Mouse (Mus musculus) kidney, postnatal 25 days (tissue): ENCODE data around the gene Wdr19.
A peak's percentile ranks its signal among the peaks of the same experiment; 100 is the strongest.

Experiments used
- DNase-seq, 2 experiments: peaks; one replicate each; pipeline ENCODE4 v3.0.0; 2021; ENCODE audit warnings: mixed read lengths in 2 of 2

The Wdr19 gene

DNA sequence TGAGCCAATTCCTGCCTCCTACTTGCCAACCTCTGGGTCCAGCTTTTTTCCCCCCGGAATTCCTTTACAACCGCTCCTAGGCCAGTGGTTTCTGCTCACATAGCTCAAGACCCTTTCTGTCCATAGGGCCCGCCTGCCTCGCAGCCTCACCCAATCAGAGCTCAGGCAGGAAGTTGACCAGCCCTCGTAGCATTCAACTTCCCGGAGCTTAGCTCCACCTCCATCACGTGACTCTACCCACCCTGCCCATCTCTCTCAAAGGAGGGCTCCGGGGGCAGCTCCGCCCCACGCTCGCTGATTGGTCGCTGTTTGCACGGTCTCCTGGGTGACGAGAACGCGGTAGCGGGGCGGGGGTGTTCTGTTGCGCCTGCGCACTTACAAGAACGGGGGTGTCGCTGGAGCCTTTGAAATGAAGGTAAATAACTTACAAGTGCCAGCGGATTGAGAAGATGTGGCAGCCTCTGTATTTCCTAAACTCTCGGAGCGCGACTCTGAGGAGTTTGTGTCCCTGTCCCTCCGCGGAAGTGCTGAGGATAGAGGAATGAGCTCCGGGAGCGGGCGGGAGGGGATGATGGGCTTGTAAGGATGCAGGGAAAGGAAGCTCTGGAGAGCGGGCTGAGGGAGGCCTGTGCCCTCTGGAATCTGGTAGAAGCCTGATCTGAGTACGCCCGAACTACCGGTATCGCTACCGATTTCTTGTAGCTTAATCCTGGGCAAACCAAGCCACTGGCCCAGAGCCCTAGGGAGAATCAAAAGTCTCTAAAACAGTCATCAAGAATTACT is at the start of gene Wdr19:
TSS of gene Wdr19 (plus strand) at position 351 of the 783 bp plus-strand sequence.
- peak; percentile 99 to 100 for DNase-seq

DNA sequence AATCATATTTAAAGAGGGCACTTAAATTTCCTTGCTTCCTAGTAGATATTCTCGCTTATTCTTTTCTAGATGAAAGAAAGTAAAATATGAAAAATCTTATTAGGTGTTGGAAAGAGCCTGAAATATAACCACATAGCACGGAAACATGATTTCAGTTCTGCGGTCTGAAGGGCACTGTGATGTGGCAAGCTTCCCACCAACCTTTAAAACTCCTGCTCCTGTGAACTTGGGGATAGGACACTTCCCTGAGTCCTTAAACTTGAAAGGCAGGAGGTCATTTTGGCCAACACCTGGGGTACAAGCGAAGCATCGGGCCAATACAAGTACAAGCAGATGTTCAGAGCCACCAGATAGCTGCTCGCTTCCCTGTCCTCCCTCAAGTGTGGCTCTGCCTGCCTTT is 49.8 kb upstream of the Wdr19 start:
- peak in 1 of 2 experiments; percentile 47 for DNase-seq

DNA sequence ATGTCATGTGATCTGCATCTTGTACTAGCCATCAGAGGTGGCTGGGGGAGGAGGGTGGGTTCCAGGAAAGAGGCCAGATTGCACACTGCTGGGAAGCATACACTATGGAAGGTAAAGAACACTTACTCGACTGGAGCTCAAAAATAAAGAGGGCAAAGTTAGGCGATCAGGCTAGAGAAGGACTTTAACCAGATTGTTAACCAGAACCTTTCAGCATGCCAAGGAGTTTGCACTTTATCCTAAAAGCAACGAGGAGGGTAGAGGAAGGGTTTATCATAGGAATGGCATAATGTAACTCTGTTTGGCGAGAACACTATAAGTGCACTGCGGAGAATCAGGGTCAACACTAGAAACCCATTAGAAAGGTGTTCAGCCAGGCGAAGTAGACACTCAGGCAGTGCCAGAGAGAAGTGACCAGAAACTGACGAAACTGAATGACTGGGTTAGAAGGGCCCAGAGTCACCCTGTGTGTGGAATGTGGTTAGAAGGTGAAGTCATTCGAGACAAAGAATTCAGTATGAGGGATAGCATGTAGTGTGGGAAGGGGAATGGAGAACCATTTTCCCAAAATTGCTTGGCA is 49.0 kb upstream of the Wdr19 start:
- no peak for DNase-seq

DNA sequence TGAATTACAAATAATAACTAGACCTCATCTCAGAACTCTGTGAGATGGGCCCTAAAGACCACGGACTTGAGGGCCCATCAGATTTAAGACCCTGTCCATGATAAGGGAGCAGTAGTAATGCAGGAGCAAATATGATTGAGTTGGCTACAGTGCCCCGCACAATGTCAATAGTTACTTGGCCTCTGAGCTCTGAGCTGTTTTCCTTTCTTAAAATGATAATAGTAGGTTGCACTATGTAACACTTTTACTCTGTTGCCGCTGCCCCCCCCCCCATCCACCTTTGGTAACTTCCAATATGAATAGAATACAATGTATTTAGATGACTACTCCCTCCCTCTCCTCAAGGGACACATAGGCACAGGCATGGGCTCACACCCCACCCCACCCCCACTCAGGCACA is 48.2 kb upstream of the Wdr19 start:
- DNase-seq: no peak

DNA sequence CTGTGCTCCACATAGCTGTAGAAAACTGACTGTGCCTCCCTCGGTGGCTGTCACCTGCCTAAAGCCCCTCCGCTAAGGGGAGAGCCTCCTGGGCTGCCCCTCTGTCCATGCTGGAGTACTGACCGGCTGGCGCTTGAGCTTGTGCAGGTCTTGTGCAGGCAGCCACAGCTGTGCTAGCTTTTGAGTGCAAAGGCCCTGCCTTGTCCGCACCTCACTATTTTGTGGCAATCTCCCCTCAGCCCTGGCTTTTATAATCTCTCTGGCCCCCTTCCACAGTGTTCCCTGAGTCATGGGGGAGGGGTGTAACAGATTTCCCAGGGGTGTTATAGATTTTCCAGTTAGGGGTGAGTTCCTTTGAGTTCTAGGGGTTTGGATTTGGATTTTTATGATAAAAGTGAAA is 47.7 kb upstream of the Wdr19 start:
- DNase-seq: no peak

DNA sequence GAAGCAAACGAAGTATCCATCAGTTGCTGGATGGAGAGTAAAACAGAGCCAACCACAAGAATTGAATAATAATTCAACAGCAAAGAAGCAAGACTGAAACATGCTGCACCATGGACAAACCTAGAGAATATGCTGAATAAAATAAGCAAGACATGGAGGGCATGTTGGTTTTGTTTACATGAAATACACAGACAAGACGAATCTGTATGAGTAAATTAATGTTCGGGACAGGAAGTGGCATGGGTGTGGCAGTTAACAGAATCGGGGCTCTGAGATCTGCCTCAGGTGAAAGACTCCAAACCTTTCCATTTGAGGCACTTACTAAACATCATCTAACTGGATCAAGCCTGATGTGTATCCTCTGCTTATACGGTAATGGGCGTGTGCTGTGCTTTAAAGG is 45.2 kb upstream of the Wdr19 start:
- no peak for DNase-seq

DNA sequence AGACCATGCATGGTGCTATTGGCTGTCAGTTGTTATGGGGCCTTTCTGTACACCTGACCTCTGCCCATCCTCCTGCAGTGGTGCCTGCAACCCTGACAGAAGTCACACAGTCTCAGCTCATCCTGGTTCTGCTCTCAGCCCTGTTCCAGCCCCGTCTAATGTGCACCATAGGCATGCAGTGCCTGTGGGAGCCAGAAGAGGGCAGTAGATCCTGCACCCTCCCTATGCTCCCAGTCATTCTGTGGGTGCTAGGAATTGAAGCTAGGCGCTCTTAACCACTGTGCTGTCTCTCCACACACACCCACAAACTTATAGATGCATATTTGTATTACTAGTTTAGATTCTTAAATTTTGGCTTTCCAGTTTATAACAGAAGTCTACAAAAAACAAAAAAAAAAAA is 42.6 kb upstream of the Wdr19 start:
- peak; percentile 48 to 58 for DNase-seq

DNA sequence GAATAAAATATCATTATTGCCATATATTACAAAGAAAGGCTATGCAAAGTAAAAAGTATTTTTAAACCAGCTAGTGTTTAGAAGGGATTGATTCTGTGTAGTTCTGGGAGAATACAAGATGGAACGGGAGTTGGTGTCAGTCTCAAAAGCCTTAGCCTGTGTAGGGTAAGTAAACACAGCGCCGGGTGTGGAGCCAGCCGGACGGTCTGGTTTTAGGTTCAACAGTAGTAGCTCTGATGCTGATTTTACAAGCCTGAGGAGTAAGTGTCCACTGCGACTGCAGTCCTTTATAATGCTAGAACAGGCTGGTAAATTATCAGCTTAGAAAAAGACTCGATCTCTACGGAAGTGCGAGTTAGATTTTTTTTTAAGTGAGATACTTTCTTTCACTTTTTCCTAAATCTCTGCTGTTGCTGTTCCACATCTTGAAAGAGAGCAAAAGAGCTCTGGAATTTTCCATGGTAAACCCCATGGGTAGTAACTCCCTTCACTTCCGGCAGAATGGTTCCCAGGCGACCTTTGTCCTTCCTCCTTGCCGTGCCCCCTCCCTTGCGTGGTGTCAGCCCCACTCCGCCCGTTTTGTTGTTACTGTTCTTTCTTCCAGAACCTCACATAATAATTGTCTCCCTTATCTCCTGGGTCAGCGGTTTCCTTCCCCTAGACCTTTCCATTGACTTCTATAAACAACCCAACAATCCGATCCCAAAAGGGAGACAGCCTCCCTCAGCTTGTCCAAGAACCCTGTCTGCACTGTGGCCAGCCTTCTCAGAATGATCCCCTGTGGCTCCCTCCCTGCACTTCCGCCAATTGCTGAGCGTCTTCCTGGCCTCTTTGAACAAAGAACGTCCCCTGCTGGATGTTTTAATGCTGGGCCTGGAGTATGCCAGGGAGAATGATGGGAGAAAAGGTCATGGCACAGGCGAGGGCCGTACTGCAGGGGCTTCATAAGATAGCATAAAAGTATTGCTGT is 41.8 kb upstream of the Wdr19 start:
- DNase-seq: peak; percentile 83 to 92

DNA sequence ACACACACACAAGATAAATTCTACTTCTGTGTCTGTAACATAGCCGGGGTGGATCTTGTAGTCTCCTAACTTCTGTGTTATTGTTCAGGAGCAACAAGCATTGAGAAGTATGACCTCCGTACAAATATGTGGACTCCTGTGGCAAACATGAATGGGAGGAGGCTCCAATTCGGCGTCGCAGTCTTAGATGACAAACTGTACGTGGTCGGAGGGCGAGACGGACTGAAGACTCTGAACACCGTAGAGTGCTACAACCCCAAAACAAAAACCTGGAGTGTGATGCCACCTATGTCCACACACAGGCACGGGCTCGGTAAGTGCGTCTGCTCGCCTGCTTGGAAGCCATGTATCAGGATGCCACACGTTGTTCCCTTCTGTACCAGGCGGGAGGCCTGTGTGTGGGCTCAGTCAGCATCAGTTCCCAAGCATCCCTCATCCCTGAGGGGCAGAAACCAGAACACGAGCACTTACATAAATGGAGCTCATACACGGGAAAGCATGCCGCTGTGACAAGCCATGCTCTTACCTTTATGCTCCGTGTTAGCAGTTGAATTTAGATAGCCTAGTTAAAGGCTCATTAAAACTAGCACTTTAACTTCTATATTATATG is 40.7 kb upstream of the Wdr19 start:
- no peak for DNase-seq

DNA sequence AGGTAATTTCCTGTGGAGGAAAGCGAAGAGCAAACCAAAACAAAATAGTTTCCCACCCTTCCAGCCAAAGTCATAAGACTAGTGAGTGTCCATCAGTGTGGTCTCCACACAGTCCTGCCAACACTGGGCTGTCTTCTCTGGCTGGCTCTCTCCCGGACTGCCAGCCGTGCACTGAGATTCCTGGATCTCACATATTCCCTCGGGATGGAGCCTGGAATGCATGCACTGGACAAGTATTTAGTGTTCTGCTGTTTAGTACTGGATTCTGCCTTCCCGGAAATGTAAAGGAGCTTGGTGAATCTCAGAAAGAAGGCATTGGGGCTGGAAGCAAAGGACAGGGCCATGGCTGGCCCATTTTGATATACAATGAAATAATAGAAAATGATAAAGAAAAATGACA is 36.5 kb upstream of the Wdr19 start:
- no peak for DNase-seq

DNA sequence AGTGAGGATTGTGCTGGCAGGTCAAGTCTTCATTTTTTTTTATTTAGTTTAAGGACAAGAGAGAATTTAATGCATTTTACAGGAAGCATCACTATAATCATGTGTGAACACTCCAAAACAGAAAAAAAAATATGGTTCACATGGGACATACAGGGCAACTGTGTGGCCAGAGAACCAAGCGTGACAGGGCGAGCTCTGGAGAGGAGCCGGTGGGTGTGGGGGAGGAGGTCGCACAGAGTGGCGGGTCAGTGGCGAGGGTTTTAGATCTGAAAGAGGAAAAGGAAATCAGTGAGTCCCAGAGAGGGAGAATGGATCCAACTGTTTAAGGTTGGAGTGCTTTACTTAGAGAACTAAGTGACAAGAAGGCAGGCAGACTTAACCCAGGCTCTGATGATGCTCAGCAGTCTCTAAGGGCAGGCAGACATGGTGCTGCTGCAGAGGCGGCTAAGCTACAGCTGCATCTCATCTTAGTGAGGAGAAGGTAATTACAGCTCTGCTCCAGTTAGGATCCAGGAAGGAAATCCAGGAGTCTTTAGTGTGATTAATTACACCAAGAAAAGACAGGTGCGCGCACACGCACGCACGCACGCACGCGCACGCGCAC is 35.9 kb upstream of the Wdr19 start:
- DNase-seq: no peak

DNA sequence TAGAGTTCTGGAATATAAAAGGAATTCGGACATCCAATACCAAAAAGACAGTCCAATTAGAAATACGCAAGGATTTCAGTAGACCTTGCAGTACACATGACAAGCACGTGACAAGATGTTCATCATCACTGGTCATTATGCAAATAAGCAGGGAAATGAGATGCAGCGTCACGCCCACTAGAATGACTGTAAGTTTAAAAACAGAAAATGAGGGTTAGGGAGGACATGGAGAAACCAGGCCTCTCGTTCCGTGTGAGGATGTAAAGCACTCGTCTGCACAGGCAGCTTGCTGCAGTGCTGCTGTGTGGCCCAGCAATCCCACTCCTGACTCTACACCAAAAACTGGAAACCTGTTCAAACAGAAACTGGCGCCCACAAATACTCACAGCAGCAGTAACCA is 29.3 kb upstream of the Wdr19 start:
- DNase-seq: no peak

DNA sequence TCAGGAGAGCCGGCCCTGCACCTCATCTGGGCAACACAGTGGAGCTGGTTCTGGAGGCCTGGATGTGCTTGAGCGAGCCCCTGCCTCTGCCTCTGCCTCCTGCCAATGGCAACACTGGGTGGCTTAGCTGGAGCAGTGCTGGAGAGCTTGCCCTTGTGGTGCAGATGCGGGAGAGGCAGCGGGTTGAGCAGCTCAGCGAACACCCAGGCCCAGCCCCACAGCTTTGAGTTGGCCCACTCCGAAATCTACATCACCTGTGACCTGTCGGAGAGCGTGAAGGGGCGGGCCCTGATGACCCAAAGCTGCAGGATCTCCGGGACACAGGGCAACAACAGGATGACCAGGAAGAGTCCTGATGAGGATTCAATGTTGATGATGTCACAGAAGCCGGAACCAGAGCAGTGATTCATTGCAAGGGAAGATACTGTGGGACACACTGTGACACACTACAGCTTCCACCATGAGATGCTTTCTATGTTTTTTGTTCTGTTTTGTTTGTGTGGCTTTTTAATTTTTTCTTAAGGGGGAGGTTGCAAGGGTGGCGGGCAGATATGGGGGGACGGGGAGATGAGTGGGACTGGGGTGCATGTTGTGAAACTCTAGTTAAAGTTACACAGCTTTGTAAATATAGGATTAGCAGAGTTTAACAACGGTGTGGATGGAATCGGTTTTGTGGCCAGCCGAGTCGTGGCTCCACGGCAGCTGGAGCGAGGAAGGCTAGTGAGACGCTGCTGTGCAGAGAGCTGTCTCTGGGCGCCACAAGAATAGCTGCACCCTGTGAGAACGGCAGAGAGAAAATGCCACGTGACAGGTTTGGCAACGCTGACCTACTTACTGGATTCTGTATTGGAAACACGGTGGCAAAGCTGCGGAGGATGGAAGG is 24.2 kb upstream of the Wdr19 start:
- peak; percentile 39 to 45 for DNase-seq

DNA sequence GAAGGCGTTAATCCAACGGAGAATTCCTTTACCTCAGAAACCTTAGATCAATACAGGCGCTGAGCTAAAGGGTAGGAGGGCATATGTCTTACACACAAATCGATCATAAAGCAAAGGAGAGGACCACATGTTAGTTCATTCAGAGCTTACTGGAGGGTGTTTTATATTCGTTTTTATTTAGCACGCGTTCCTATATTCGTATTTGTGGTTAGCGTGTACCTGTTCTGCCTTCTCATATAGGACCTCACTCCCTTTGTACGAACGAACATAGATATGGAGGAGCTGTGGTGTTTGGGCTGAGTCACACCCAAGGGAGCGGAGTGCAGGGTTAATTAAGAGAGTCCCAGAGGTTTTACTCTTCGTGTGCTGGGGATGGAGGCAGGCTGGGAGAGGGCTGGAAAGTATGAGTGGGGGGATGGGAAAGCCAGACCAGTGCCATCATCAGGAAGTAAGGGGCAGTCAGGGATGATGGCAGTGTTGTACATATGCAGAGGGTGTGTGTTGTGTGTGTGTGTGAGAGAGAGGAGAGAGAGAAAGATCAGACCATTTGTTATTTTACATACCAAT is 23.5 kb upstream of the Wdr19 start:
- no peak for DNase-seq

DNA sequence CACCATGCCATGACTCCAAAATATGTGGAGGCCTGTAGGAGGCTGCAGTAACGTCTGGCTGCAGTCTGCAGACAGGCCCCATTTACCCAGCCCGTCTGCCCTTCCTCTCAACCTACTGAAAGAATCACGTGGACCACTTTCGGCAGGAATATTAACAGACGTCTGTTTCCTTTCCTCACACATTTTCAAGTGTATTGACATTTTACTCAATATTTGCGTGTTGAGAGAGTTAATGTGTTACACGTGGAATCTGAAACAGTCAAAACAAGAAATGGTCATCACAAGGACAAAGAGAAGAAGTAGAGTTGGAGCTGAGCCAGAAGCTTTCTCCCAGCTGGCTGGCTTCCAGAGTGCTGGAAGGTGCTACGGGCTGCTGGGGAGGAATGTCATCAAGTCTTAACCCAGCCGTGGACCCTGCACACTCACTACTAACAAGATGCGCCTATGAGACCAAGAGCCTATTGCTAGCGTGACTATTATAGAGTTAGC is 22.4 kb upstream of the Wdr19 start:
- DNase-seq: peak; percentile 80

DNA sequence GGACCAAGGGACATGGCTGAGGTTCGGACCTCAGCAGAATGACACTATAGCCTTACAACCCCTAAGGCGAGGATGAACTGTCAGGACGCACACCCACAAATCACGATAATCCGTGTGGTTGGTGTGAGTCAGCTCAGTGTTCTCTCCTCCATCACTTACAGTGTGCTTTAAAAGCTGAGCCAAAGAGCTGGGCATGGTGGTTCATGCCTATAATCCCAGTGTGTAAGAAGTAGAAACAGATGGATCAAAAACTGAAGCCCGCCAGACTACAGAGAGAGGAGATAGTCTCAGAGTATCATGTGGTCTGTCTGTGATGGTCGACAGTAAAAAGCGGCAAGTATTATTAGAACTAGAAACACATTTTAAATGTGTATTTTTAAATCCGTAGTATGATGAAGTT is 21.0 kb upstream of the Wdr19 start:
- DNase-seq: no peak

DNA sequence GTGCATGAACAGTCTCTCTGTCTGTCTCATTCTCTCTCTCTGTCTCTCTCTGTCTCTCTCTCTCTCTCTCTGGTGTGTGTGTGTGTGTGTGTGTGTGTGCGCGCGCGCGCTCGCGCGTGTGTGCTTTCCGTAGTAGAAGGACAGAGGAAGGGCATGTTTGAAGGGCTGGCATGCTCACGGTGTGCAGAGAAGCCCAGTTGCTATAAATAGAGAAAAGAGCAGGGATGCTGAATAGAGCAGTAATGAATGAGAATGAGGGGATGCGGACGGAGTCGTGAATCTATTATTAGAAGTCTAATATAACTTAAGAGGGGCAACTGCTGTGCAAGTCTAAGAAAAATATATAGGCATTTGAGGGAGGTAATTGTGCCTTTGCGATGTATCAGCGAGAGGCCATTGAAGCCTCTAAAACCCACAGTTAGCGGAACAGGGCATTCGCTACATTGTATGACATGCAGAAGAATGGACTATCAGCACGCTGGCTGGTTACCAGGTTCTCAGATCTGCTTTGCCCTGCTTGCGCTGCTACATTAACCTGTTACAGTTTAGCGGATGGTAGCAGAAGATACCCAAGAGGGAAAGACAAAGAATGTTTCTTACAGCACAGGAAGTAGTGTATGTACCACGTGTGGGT is 18.2 kb upstream of the Wdr19 start:
- no peak for DNase-seq

DNA sequence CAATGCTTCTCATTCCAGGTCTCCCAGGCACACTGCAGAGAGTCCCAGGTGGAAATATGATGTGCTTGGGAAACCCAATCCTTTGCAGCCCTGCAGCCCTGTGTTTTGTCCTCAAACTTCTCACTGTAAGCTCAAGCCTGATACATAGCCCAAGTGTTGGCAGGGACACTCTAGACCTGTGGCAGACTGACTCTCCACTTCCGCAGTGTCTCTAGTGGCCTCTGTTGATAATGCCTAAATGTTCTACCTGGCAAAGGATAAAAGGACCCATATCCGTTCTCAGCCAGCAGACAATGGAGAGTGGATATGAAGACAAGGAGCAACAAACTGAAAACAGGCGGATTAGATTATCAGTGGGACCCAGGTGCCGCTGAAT is 17.7 kb upstream of the Wdr19 start:
- DNase-seq: no peak

DNA sequence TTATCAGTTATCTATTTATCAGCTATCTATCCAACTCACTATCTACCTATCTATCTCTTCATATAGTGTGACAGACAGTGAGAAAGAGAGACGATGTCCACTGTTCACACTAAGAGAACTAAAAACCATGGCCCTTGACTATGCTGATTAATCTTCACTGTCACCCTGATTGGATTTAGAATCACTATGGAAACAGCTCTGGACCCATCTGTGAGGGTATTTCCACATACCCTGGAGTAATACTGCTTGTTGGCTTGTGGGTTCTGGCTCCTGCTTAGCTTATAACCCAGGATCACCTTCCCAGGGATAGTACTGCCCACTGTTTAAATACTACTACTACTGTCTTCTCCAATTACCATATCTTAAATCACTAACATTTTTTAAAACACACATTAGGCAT is 17.2 kb upstream of the Wdr19 start:
- DNase-seq: no peak

DNA sequence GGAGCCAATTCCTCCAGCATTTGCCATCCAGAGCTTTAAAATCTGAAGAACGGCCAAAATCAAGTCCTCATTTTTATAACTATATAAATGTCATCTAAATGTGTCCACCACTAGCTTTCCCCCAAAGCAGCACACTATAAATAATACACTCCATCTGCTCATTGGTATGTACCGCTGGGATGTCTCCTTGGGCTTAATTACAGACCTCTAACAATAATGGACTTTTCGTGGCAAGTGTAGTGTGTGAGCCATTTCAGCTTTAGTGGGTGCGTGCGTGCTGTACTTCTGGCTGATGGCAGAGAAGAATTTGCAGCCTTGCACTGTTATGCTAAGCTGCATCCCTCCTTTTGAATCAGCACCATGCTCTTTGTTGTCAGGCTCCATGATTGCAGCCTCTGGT is 7.9 kb upstream of the Wdr19 start:
- DNase-seq: no peak

DNA sequence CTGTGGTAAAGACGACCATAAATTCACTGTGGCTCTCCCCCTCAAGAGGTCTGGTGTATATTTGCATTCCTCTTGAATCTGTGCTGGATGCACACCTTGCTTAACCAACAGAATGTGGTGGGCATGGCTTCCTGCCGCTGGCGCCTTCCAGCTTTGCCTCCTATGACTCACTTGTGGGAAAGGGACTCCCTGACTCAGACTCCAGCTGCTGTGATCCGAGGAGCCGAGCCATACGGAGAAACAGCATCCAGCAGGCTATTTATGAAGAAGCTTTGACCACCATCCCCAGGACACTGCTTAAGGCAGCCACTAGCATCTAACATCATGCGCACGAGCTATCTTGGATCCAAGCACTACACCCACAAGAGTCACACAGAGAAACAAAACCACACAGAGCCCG is 5.1 kb upstream of the Wdr19 start:
- no peak for DNase-seq
